Mouse (Mus musculus): ENCODE measurements around the gene Kmt2e. TPM values are rescaled to one million over a fixed set of nuclear protein-coding genes. Genes with fewer than 3 reads are reported as not detected.

Kmt2e gene
- polyA plus RNA-seq, 1 experiment from 2014 or later: 83.1 TPM

- no peak overlapping the region for H3K9ac ChIP-seq (ENCODE audit: low read depth, low read length)
- H3K36me3 ChIP-seq (ENCODE audit: control insufficient read depth, insufficient read depth, low read length): peaks cover 21% of the 10 kb centered on the region; the same call in 1 of the 2 replicates
- no peak overlapping the region for H3K4me2 ChIP-seq (ENCODE audit: low read depth, low read length)
- no peak overlapping the region for H3K4me3 ChIP-seq (ENCODE audit: low read length)
- no peaks in the 10 kb centered on the region for H3K27me3 ChIP-seq (replicated peaks; ENCODE audit: control insufficient read depth, insufficient read depth, low read length)
- no peaks in the 10 kb centered on the region for H3K4me1 ChIP-seq (ENCODE audit: control insufficient read depth, insufficient read depth, low read length)
- H3K27ac ChIP-seq (ENCODE audit: low read length): no peak overlapping the region
- peak; percentile 55 for ATAC-seq
- H3K9me3 ChIP-seq (ENCODE audit: control insufficient read depth, low read length): no peaks in the 10 kb centered on the region
- WGBS: 84% methylated on average over 13 of the region's 13 CpGs
These were observed 68.2 kb downstream of the Kmt2e start for GRCm38 (mm10) chr5:23502317-23502937.

- no peak overlapping the region for H3K27ac ChIP-seq (ENCODE audit: low read length)
- no peak overlapping the region for H3K9ac ChIP-seq (ENCODE audit: low read depth, low read length)
- no peaks in the 10 kb centered on the region for H3K4me1 ChIP-seq (ENCODE audit: control insufficient read depth, insufficient read depth, low read length)
- H3K9me3 ChIP-seq (ENCODE audit: control insufficient read depth, low read length): no peaks in the 10 kb centered on the region
- whole genome bisulfite sequencing: 75% methylated on average over 3 of the region's 3 CpGs
- H3K4me2 ChIP-seq (ENCODE audit: low read depth, low read length): no peak overlapping the region
- no peak overlapping the region for H3K4me3 ChIP-seq (ENCODE audit: low read length)
- ATAC-seq: no peak
- no peaks in the 10 kb centered on the region for H3K27me3 ChIP-seq (replicated peaks; ENCODE audit: control insufficient read depth, insufficient read depth, low read length)
- H3K36me3 ChIP-seq (ENCODE audit: control insufficient read depth, insufficient read depth, low read length): peaks cover 10% of the 10 kb centered on the region; the same call in 1 of the 2 replicates
These were observed 71.3 kb downstream of the Kmt2e start for GRCm38 (mm10) chr5:23505578-23505977.

GRCm38 (mm10) chr5:23507210-23507609 is 73.0 kb downstream of the Kmt2e start:
- no peak overlapping the region for H3K4me2 ChIP-seq (ENCODE audit: low read depth, low read length)
- 70% methylated on average over 4 of the region's 4 CpGs for WGBS
- no peaks in the 10 kb centered on the region for H3K4me1 ChIP-seq (ENCODE audit: control insufficient read depth, insufficient read depth, low read length)
- peaks cover 5% of the 10 kb centered on the region; the same call in 1 of the 2 replicates for H3K36me3 ChIP-seq (ENCODE audit: control insufficient read depth, insufficient read depth, low read length)
- no peaks in the 10 kb centered on the region for H3K9me3 ChIP-seq (ENCODE audit: control insufficient read depth, low read length)
- no peaks in the 10 kb centered on the region for H3K27me3 ChIP-seq (replicated peaks; ENCODE audit: control insufficient read depth, insufficient read depth, low read length)
- no peak overlapping the region for H3K9ac ChIP-seq (ENCODE audit: low read depth, low read length)
- ATAC-seq: no peak
- H3K4me3 ChIP-seq (ENCODE audit: low read length): no peak overlapping the region
- no peak overlapping the region for H3K27ac ChIP-seq (ENCODE audit: low read length)

- no peak for ATAC-seq
- Histone ChIP-seq H3K9me3 (ENCODE audit: control insufficient read depth, low read length) (no peaks in the 10 kb centered on the region), H3K36me3 (ENCODE audit: control insufficient read depth, insufficient read depth, low read length) (peaks cover 2% of the 10 kb centered on the region; the same call in 1 of the 2 replicates), H3K4me3 (ENCODE audit: low read length) (no peak overlapping the region), H3K4me2 (ENCODE audit: low read depth, low read length) (no peak overlapping the region), H3K27ac (ENCODE audit: low read length) (no peak overlapping the region), H3K9ac (ENCODE audit: low read depth, low read length) (no peak overlapping the region), H3K27me3 (replicated peaks; ENCODE audit: control insufficient read depth, insufficient read depth, low read length) (no peaks in the 10 kb centered on the region), H3K4me1 (ENCODE audit: control insufficient read depth, insufficient read depth, low read length) (no peaks in the 10 kb centered on the region)
- WGBS: 93% methylated on average over 6 of the region's 6 CpGs
These were observed 74.4 kb downstream of the Kmt2e start for GRCm38 (mm10) chr5:23508630-23509029.

- Histone ChIP-seq H3K4me1 (ENCODE audit: control insufficient read depth, insufficient read depth, low read length) (no peaks in the 10 kb centered on the region), H3K4me3 (ENCODE audit: low read length) (no peak overlapping the region), H3K9me3 (ENCODE audit: control insufficient read depth, low read length) (no peaks in the 10 kb centered on the region), H3K27ac (ENCODE audit: low read length) (no peak overlapping the region), H3K36me3 (ENCODE audit: control insufficient read depth, insufficient read depth, low read length) (peaks cover 6% of the 10 kb centered on the region; the same call in 1 of the 2 replicates), H3K9ac (ENCODE audit: low read depth, low read length) (no peak overlapping the region), H3K27me3 (replicated peaks; ENCODE audit: control insufficient read depth, insufficient read depth, low read length) (no peaks in the 10 kb centered on the region), H3K4me2 (ENCODE audit: low read depth, low read length) (no peak overlapping the region)
- 97% methylated on average over 5 of the region's 5 CpGs for WGBS
- ATAC-seq: no peak
These were observed 77.2 kb downstream of the Kmt2e start for GRCm38 (mm10) chr5:23511456-23511855.

GRCm38 (mm10) chr5:23512556-23512955 is 78.3 kb downstream of the Kmt2e start:
- H3K4me1 ChIP-seq (ENCODE audit: control insufficient read depth, insufficient read depth, low read length): no peaks in the 10 kb centered on the region
- no peak overlapping the region for H3K4me2 ChIP-seq (ENCODE audit: low read depth, low read length)
- peaks cover 6% of the 10 kb centered on the region; the same call in 1 of the 2 replicates for H3K36me3 ChIP-seq (ENCODE audit: control insufficient read depth, insufficient read depth, low read length)
- H3K27me3 ChIP-seq (replicated peaks; ENCODE audit: control insufficient read depth, insufficient read depth, low read length): no peaks in the 10 kb centered on the region
- H3K9ac ChIP-seq (ENCODE audit: low read depth, low read length): no peak overlapping the region
- H3K9me3 ChIP-seq (ENCODE audit: control insufficient read depth, low read length): no peaks in the 10 kb centered on the region
- H3K4me3 ChIP-seq (ENCODE audit: low read length): no peak overlapping the region
- 88% methylated on average over 7 of the region's 7 CpGs for WGBS
- H3K27ac ChIP-seq (ENCODE audit: low read length): no peak overlapping the region
- ATAC-seq: no peak

GRCm38 (mm10) chr5:23513468-23513867 is 79.2 kb downstream of the Kmt2e start:
- peaks cover 6% of the 10 kb centered on the region; the same call in 1 of the 2 replicates for H3K36me3 ChIP-seq (ENCODE audit: control insufficient read depth, insufficient read depth, low read length)
- no peak for ATAC-seq

GRCm38 (mm10) chr5:23515038-23515437 is 80.8 kb downstream of the Kmt2e start:
- Histone ChIP-seq H3K4me2 (ENCODE audit: low read depth, low read length) (no peak overlapping the region), H3K4me1 (ENCODE audit: control insufficient read depth, insufficient read depth, low read length) (peaks cover 7% of the 10 kb centered on the region; the same call in 1 of the 2 replicates), H3K36me3 (ENCODE audit: control insufficient read depth, insufficient read depth, low read length) (peaks cover 6% of the 10 kb centered on the region; the same call in 1 of the 2 replicates), H3K4me3 (ENCODE audit: low read length) (no peak overlapping the region), H3K9me3 (ENCODE audit: control insufficient read depth, low read length) (no peaks in the 10 kb centered on the region), H3K9ac (ENCODE audit: low read depth, low read length) (no peak overlapping the region), H3K27ac (ENCODE audit: low read length) (no peak overlapping the region), H3K27me3 (replicated peaks; ENCODE audit: control insufficient read depth, insufficient read depth, low read length) (no peaks in the 10 kb centered on the region)
- no peak for ATAC-seq
- 93% methylated on average over 10 of the region's 10 CpGs for WGBS

More at GRCm38 (mm10) chr5:23513468-23513867, 79.2 kb downstream of the Kmt2e start:
- H3K27ac ChIP-seq (ENCODE audit: low read length): no peak overlapping the region
- 93% methylated on average over 13 of the region's 13 CpGs for WGBS
- no peaks in the 10 kb centered on the region for H3K27me3 ChIP-seq (replicated peaks; ENCODE audit: control insufficient read depth, insufficient read depth, low read length)
- H3K9ac ChIP-seq (ENCODE audit: low read depth, low read length): no peak overlapping the region
- no peaks in the 10 kb centered on the region for H3K9me3 ChIP-seq (ENCODE audit: control insufficient read depth, low read length)
- H3K4me3 ChIP-seq (ENCODE audit: low read length): no peak overlapping the region
- H3K4me2 ChIP-seq (ENCODE audit: low read depth, low read length): no peak overlapping the region
- no peaks in the 10 kb centered on the region for H3K4me1 ChIP-seq (ENCODE audit: control insufficient read depth, insufficient read depth, low read length)

GRCm38 (mm10) chr5:23516962-23517361 is 82.7 kb downstream of the Kmt2e start:
- 88% methylated on average over 3 of the region's 3 CpGs for WGBS
- Histone ChIP-seq H3K27ac (ENCODE audit: low read length) (no peak overlapping the region), H3K9ac (ENCODE audit: low read depth, low read length) (no peak overlapping the region), H3K27me3 (replicated peaks; ENCODE audit: control insufficient read depth, insufficient read depth, low read length) (no peaks in the 10 kb centered on the region), H3K9me3 (ENCODE audit: control insufficient read depth, low read length) (no peaks in the 10 kb centered on the region), H3K4me2 (ENCODE audit: low read depth, low read length) (no peak overlapping the region), H3K4me3 (ENCODE audit: low read length) (no peak overlapping the region), H3K4me1 (ENCODE audit: control insufficient read depth, insufficient read depth, low read length) (peaks cover 7% of the 10 kb centered on the region; the same call in 1 of the 2 replicates), H3K36me3 (ENCODE audit: control insufficient read depth, insufficient read depth, low read length) (peaks cover 6% of the 10 kb centered on the region; the same call in 1 of the 2 replicates)
- ATAC-seq: no peak
